8 mouse cellular contexts compared by ENCODE assay signal in genomic region chrX:102156618-102157422, GRCm38 (mm10). TPM values are rescaled to one million over a fixed set of nuclear protein-coding genes. Genes with fewer than 3 reads are reported as not detected.
DNase-seq lines count a peak whose midpoint lies in the region; ATAC-seq and TF ChIP-seq lines count a peak whose summit lies in the region.

TSS of gene Ercc6l (minus strand) at chrX:102157091.

- H3K4me2 ChIP-seq in hindbrain, postnatal 0 days (ENCODE audit: low read depth, low read length): peak within 1 kb of the TSS; percentile 56

- ATAC-seq in hindbrain, postnatal 0 days: peak; percentile 100
- peak; percentile 97 for ATAC-seq in megakaryocyte, adult 5-6 weeks (ENCODE audit: poor library complexity, severe bottlenecking)

- peak within 1 kb of the TSS; percentile 42 for H3K4me3 ChIP-seq in hindbrain, postnatal 0 days (ENCODE audit: low read length)
- H3K4me3 ChIP-seq in left cerebral cortex, adult 2 months: peak within 1 kb of the TSS; percentile 40

- no peaks in the 10 kb centered on the region for H3K9me3 ChIP-seq in hindbrain, postnatal 0 days (ENCODE audit: low read length)

- TF ChIP-seq CTCF in hindbrain, postnatal 0 days (IDR thresholded peaks at IDR 0.05; ENCODE audit: low read depth): no peak; the same call in 1 of the 2 replicates
- no peak; the same call in 1 of the 2 replicates for TF ChIP-seq CTCF in left cerebral cortex, adult 2 months (IDR thresholded peaks at IDR 0.05)

- intact Hi-C loops in left cerebral cortex, adult 2 months (cut with DNase I): loop anchor here (2.0 kb wide), 1 partner anchor 32 kb away; the partner anchor contains the start of gene Rps4x

- peak within 1 kb of the TSS; percentile 58; the same call in 1 of the 2 replicates for H3K27ac ChIP-seq in hindbrain, postnatal 0 days
- H3K27ac ChIP-seq in left cerebral cortex, adult 2 months: no peak within 1 kb of the TSS

- WGBS in hindbrain, postnatal 0 days: 21% methylated on average over 42 of the region's 42 CpGs

- peak; percentile 93 for DNase-seq in T-cell, adult 2 months (ENCODE audit: low spot score)
- peak; percentile 80 to 91 for DNase-seq in cerebellum, postnatal 36 days
- DNase-seq in gastrocnemius, adult 18-20 months (ENCODE audit: low spot score): peak; percentile 91
- peak; percentile 96 for DNase-seq in hindbrain, postnatal 0 days (ENCODE audit: low spot score)
- DNase-seq in left cerebral cortex, adult 2 months (ENCODE audit: extremely low spot score in 1 of 2, low spot score in 2 of 2): peak; percentile 79 to 89
- peak; percentile 79 to 83 for DNase-seq in right cerebral cortex, adult 2 months (ENCODE audit: low spot score in 2 of 2)
- DNase-seq in urinary bladder, postnatal 14 days (ENCODE audit: low spot score): peak; percentile 92

- H3K27me3 ChIP-seq in hindbrain, postnatal 0 days (ENCODE audit: insufficient read depth, low read length): no peaks in the 10 kb centered on the region

- no peaks in the 10 kb centered on the region for H3K36me3 ChIP-seq in hindbrain, postnatal 0 days (ENCODE audit: insufficient read depth, low read length)

- H3K4me1 ChIP-seq in hindbrain, postnatal 0 days (ENCODE audit: insufficient read depth, low read length): no peaks in the 10 kb centered on the region

- H3K9ac ChIP-seq in hindbrain, postnatal 0 days (replicated peaks; ENCODE audit: low read length): peak within 1 kb of the TSS; percentile 38; the same call in 1 of the 2 replicates

RNA-seq across cellular contexts. Expression of gene Ercc6l, which starts in this region (rescaled TPM):
- under 1 TPM; 0.09 to 0.11 TPM for total RNA-seq in gastrocnemius, adult 18-20 months (2021)
- 1.8 and 2.1 TPM in 2 replicates for total RNA-seq in hindbrain, postnatal 0 days (2014; rRNA removed)
- polyA plus RNA-seq in hindbrain, postnatal 0 days (2015; fragmentation: Nextera tagmentation; extraction: Ambion mirVana): 0.90 and 1.3 TPM in 2 replicates
- total RNA-seq in left cerebral cortex, adult 2 months (2021): under 1 TPM; 0.09 TPM
- 22.7 and 26.9 TPM in 2 replicates for total RNA-seq in megakaryocyte, adult 5-6 weeks (2015)
- total RNA-seq in megakaryocyte, adult 5-6 weeks (2017): 28.5 and 29.9 TPM in 2 replicates

Comparison
In these comparisons a context has a peak if more than half of its experiments do, and no peak if none do; other contexts are left out.
1. Peak in DNase-seq in gastrocnemius, adult 18-20 months; RNA of the gene not detected or under 1 TPM.
2. Peak in DNase-seq and H3K4me3 ChIP-seq in left cerebral cortex, adult 2 months; RNA of the gene not detected or under 1 TPM.